Mouse (Mus musculus) thymus, adult 2 months (tissue): ENCODE results near the gene Arpp21.

Experiments used
- CTCF ChIP-seq: fragments of 200-500 bp; IDR thresholded peaks from 2 replicates; pipeline ENCODE4 v1.5.1; 2012; ENCODE audit warnings: mild to moderate bottlenecking, control low read depth, low read length, moderate library complexity, borderline replicate concordance; ENCODE audit not compliant: control insufficient read depth, poor library complexity, insufficient read depth; ENCODE audit errors: extremely low read depth
- POLR2A ChIP-seq: fragments of 200-500 bp; IDR thresholded peaks from 2 replicates; pipeline ENCODE4 v1.6.1; 2012; ENCODE audit warnings: mild to moderate bottlenecking, low read length, control low read depth, moderate library complexity; ENCODE audit not compliant: control insufficient read depth, poor library complexity, insufficient read depth; ENCODE audit errors: extremely low read depth

GRCm38 (mm10) chr9:112095198-112095597 lies 140.5 kb downstream of the Arpp21 start:
- TF ChIP-seq CTCF: no peak
- no peak for TF ChIP-seq POLR2A
